Mouse (Mus musculus): ENCODE data around the gene Gm45234.

DNA sequence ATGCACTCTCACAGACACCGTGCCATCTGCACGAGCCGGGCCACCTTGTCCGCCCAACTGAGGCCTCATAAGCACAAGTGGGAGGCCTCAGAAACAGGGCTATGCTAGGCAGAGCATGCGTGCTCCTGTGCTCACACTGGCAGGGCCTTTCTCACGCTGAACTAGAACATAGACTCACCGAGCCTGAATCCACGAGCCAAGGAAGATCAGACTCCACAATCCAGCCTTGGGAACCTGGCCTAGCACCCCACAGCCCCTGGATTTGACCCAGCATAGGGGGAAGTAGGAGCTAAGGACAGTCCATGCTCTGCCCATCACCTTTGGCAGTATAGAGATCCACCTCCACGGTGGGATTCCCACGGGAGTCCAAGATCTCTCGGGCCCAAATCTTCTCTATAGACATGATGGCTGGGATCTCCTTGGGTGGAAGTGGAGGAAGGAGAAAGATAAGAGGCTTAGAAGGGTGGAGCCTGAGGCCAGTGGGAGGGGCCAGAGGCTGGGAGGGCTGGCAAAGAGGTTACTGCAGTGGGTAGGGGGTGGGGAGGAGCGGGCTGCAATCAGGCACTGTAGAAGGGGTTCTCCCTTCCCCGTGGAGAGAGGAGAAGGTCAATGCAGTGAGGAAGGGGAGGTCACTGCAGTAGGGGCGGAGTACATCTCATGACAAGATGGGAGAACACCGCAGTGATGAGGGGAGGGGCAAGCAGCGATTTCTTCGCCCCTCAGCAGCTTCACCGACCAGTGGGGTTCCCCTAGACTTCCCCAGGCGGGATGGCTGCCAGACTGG is 12.3 kb upstream of the Gm45234 start:
- TF ChIP-seq ZC3H11A (IDR thresholded peaks at IDR 0.05; ENCODE audit: borderline replicate concordance, low read depth, low read length): no peak
- no peak for TF ChIP-seq CHD2 (IDR thresholded peaks at IDR 0.05; ENCODE audit: low read depth, low read length)
- no peak for TF ChIP-seq MAFK (IDR thresholded peaks at IDR 0.05; ENCODE audit: insufficient read depth, low read depth, low read length)
- TF ChIP-seq ZNF384 (IDR thresholded peaks at IDR 0.05; ENCODE audit: low read depth, low read length): no peak
- TF ChIP-seq HCFC1 (IDR thresholded peaks at IDR 0.05; ENCODE audit: borderline replicate concordance, insufficient read depth, low read length): no peak

Data from ES-E14 (cell line).